Mouse (Mus musculus) liver, embryonic 13.5 days (tissue): ENCODE data around the gene Tmem192. TPM values are rescaled to one million over a fixed set of nuclear protein-coding genes. Genes with fewer than 3 reads are reported as not detected.
"Not testable (repeated sequence)": the region's sequence is repeated elsewhere in the genome, so short reads cannot be mapped to it uniquely, and the experiment has no call there.

Experiments
- ATAC-seq: fragments of 200-750 bp; cut with Nextera tagmentation; 2 replicates; pipeline ENCODE4 v1.8.0; 2017; ENCODE audit warnings: low read depth, mild to moderate bottlenecking, moderate number of reproducible peaks, moderate library complexity
- DNase-seq: peaks from one replicate; pipeline ENCODE4 v3.0.0; 2022
- H3K27ac ChIP-seq: fragments of 300-500 bp; sonication (generic); 2 replicates; pipeline ENCODE4 v1.5.1; 2015; ENCODE audit warnings: moderate library complexity, mild to moderate bottlenecking, inconsistent platforms
- H3K27me3 ChIP-seq: fragments of 300-500 bp; sonication (generic); 2 replicates; pipeline ENCODE4 v1.6.1; 2015; ENCODE audit warnings: mild to moderate bottlenecking, inconsistent platforms
- H3K36me3 ChIP-seq: fragments of 300-500 bp; sonication (generic); 2 replicates; pipeline ENCODE4 v1.6.1; 2015; ENCODE audit warnings: mild to moderate bottlenecking, inconsistent platforms
- H3K4me1 ChIP-seq: fragments of 300-500 bp; sonication (generic); replicated peaks from 2 replicates; pipeline ENCODE4 v1.6.1; 2015; ENCODE audit warnings: inconsistent platforms
- H3K4me2 ChIP-seq: fragments of 300-500 bp; sonication (generic); 2 replicates; pipeline ENCODE4 v1.6.1; 2015; ENCODE audit warnings: inconsistent platforms, mild to moderate bottlenecking, moderate library complexity
- H3K4me3 ChIP-seq: fragments of 300-500 bp; sonication (generic); replicated peaks from 2 replicates; pipeline ENCODE4 v1.5.1; 2015; ENCODE audit warnings: mild to moderate bottlenecking, inconsistent platforms
- H3K9ac ChIP-seq: fragments of 300-500 bp; sonication (generic); 2 replicates; pipeline ENCODE4 v1.6.1; 2015; ENCODE audit warnings: mild to moderate bottlenecking, inconsistent platforms
- H3K9me3 ChIP-seq: fragments of 300-500 bp; sonication (generic); replicated peaks from 2 replicates; pipeline ENCODE4 v1.6.1; 2016; ENCODE audit warnings: inconsistent platforms
- WGBS: fragments of 180-500 bp; shearing (Covaris S2); methylation state at CpG from one replicate; pipeline ENCODE4 v1.1.7; 2015; ENCODE audit not compliant: insufficient replicate concordance; 5-methylcytosine and 5-hydroxymethylcytosine counted together
- polyA plus RNA-seq: library from polyadenylated mRNA; unstranded; fragments of >200 nt; fragmentation: Nextera tagmentation; extraction: Ambion mirVana; gene quantifications from 2 replicates; pipeline ENCODE4 v1.2.1, GENCODE M21; 2015

The Tmem192 gene
- polyA plus RNA-seq, 1 experiment from 2014 or later = 17.6 TPM

- Histone ChIP-seq H3K4me1 (no peaks in the 10 kb centered on the region), H3K9me3 (no peaks in the 10 kb centered on the region), H3K27ac (no peak overlapping the region), H3K4me3 (no peak overlapping the region), H3K36me3 (peaks cover 26% of the 10 kb centered on the region), H3K4me2 (no peak overlapping the region), H3K9ac (no peak overlapping the region), H3K27me3 (no peaks in the 10 kb centered on the region)
- DNase-seq (no peak), ATAC-seq (no peak)
Observed at GRCm38 (mm10) chr8:64962836-64963235, 15.9 kb downstream of the Tmem192 start.

GRCm38 (mm10) chr8:64983150-64983897 lies 36.3 kb downstream of the Tmem192 start:
- H3K27ac ChIP-seq = no peak overlapping the region
- WGBS = 64% methylated on average over 20 of the region's 20 CpGs
- H3K4me3 ChIP-seq = no peak overlapping the region
- no peaks in the 10 kb centered on the region for H3K4me1 ChIP-seq
- DNase-seq (no peak), ATAC-seq (no peak)
- H3K36me3 ChIP-seq = no peaks in the 10 kb centered on the region
- no peak overlapping the region for H3K4me2 ChIP-seq
- no peaks in the 10 kb centered on the region for H3K9me3 ChIP-seq
- H3K9ac ChIP-seq = no peak overlapping the region
- H3K27me3 ChIP-seq = no peaks in the 10 kb centered on the region

GRCm38 (mm10) chr8:64987731-64988130 lies 40.7 kb downstream of the Tmem192 start, which contains the start of gene Trim75:
Gene Trim75 (minus strand): TSS chr8:64987831.
- Histone ChIP-seq H3K4me3 (no peak within 1 kb of the TSS), H3K27ac (no peak within 1 kb of the TSS), H3K27me3 (no peaks in the 10 kb centered on the region), H3K4me1 (no peaks in the 10 kb centered on the region), H3K36me3 (no peaks in the 10 kb centered on the region), H3K9ac (no peak within 1 kb of the TSS), H3K4me2 (no peak within 1 kb of the TSS), H3K9me3 (no peaks in the 10 kb centered on the region; the same call in 1 of the 2 replicates)
- DNase-seq (no peak), ATAC-seq (no peak)
- 68% methylated on average over 4 of the region's 4 CpGs for WGBS

GRCm38 (mm10) chr8:64998806-64999365 lies 51.9 kb downstream of the Tmem192 start:
- Histone ChIP-seq H3K36me3 (no peaks in the 10 kb centered on the region), H3K9ac (no peak overlapping the region), H3K9me3 (no peaks in the 10 kb centered on the region), H3K4me3 (no peak overlapping the region), H3K27me3 (no peaks in the 10 kb centered on the region), H3K4me2 (no peak overlapping the region), H3K4me1 (no peaks in the 10 kb centered on the region), H3K27ac (no peak overlapping the region)
- ATAC-seq = no peak
- 63% methylated on average over 4 of the region's 4 CpGs for WGBS
- no peak for DNase-seq

GRCm38 (mm10) chr8:65007616-65008015 lies 60.6 kb downstream of the Tmem192 start:
- 74% methylated on average over 6 of the region's 6 CpGs for WGBS
- not testable (repeated sequence) for H3K27me3 ChIP-seq, DNase-seq, H3K4me3 ChIP-seq, H3K27ac ChIP-seq, H3K9ac ChIP-seq, H3K4me1 ChIP-seq, ATAC-seq, H3K36me3 ChIP-seq, H3K9me3 ChIP-seq, H3K4me2 ChIP-seq

- WGBS = 70% methylated on average over 8 of the region's 8 CpGs
- DNase-seq (no peak), ATAC-seq (no peak)
- no peak within 1 kb of the TSS for H3K27ac ChIP-seq
- no peaks in the 10 kb centered on the region for H3K27me3 ChIP-seq
- H3K4me1 ChIP-seq = no peaks in the 10 kb centered on the region
- no peaks in the 10 kb centered on the region for H3K36me3 ChIP-seq
- H3K9ac ChIP-seq = no peak within 1 kb of the TSS
- no peaks in the 10 kb centered on the region for H3K9me3 ChIP-seq
- H3K4me2 ChIP-seq = no peak within 1 kb of the TSS
- no peak within 1 kb of the TSS for H3K4me3 ChIP-seq
Observed at GRCm38 (mm10) chr8:65018423-65018822, 71.4 kb downstream of the Tmem192 start, which contains the start of the genes Trim61 and Trim60. Gene Trim61 (minus strand): TSS chr8:65018523. Gene Trim60 (minus strand): TSS chr8:65018584.

Other genes with a start within 250 kb of the Tmem192 start
- 114 and 138 TPM in 2 replicates for gene Msmo1, start 213.4 kb upstream of the Tmem192 start, polyA plus RNA-seq
- gene Klhl2, start 97.2 kb upstream of the Tmem192 start, polyA plus RNA-seq = 3.8 and 4.0 TPM in 2 replicates
- gene Trim75, start 40.6 kb downstream of the Tmem192 start, polyA plus RNA-seq = not detected in 2 replicates
- gene Trim61, start 71.3 kb downstream of the Tmem192 start, polyA plus RNA-seq = not detected in 2 replicates
- gene Trim60, start 71.4 kb downstream of the Tmem192 start, polyA plus RNA-seq = not detected in 2 replicates
- 0.45 and 0.48 TPM in 2 replicates for gene Apela, start 90.2 kb downstream of the Tmem192 start, polyA plus RNA-seq
- gene Gm10663, start 127.8 kb downstream of the Tmem192 start, polyA plus RNA-seq = not detected in 2 replicates
- 0.07 and 0.13 TPM in 2 replicates for gene BC030870, start 182.4 kb downstream of the Tmem192 start, polyA plus RNA-seq